Mouse (Mus musculus) CH12.LX (cell line): Measurements from ENCODE around the gene Rgs12. TPM values are rescaled to one million over a fixed set of nuclear protein-coding genes. Genes with fewer than 3 reads are reported as not detected.

Experiments used
- DNase-seq: peaks from one replicate; pipeline ENCODE4 v3.0.0-alpha.2; 2013; ENCODE audit errors: extremely low read depth
- H3K27ac ChIP-seq: 2 replicates; pipeline ENCODE4 v1.5.1; 2012; ENCODE audit warnings: low read depth, mild to moderate bottlenecking, control low read depth, moderate library complexity; ENCODE audit not compliant: insufficient read depth
- H3K27me3 ChIP-seq: replicated peaks from 2 replicates; pipeline ENCODE3; 2012; ENCODE audit warnings: inconsistent platforms
- H3K36me3 ChIP-seq, 2 experiments: replicated peaks in 1 of 2; 2 replicates each; pipeline versions ENCODE3 to v1.6.1; 2012; ENCODE audit warnings: inconsistent platforms in 1 of 2, low read length in 1 of 2, mild to moderate bottlenecking in 1 of 2, mixed read lengths in 1 of 2, moderate library complexity in 1 of 2; ENCODE audit not compliant: control insufficient read depth in 1 of 2, insufficient read depth in 1 of 2
- H3K4me1 ChIP-seq, 2 experiments: 2 replicates each; pipeline ENCODE4 v1.6.1; 2012; ENCODE audit warnings: inconsistent platforms in 1 of 2, moderate library complexity in 1 of 2; ENCODE audit not compliant: insufficient read depth in 2 of 2, control insufficient read depth in 1 of 2
- H3K4me2 ChIP-seq: 2 replicates; pipeline ENCODE4 v1.6.1; 2012; ENCODE audit warnings: low read depth, mild to moderate bottlenecking, control low read depth; ENCODE audit not compliant: poor library complexity, insufficient read depth, severe bottlenecking
- H3K4me3 ChIP-seq, 3 experiments: fragments of 150-350 bp in 1 of 3; sonication (generic) in 1 of 3; replicated peaks in 1 of 3; 2 replicates each; pipeline versions ENCODE3 to v1.5.1; 2011 to 2012; ENCODE audit warnings: low read depth in 2 of 3, low read length in 2 of 3, mild to moderate bottlenecking in 2 of 3, moderate library complexity in 2 of 3, control low read depth in 1 of 3, improper control_type of control experiment in 1 of 3, inconsistent platforms in 1 of 3, mixed read lengths in 1 of 3; ENCODE audit not compliant: poor library complexity in 1 of 3
- H3K79me2 ChIP-seq: replicated peaks from 2 replicates; pipeline ENCODE4 v1.6.1; 2012; ENCODE audit warnings: mild to moderate bottlenecking, moderate library complexity; ENCODE audit not compliant: control insufficient read depth, poor library complexity, insufficient read depth, severe bottlenecking; ENCODE audit errors: extremely low read depth
- H3K9ac ChIP-seq: 2 replicates; pipeline ENCODE4 v1.6.1; 2012; ENCODE audit warnings: low read depth, mild to moderate bottlenecking, control low read depth, moderate library complexity; ENCODE audit not compliant: insufficient read depth
- H3K9me3 ChIP-seq: replicated peaks from 2 replicates; pipeline ENCODE3; 2012; ENCODE audit warnings: low read length, inconsistent platforms, mixed read lengths
- BHLHE40 ChIP-seq: IDR thresholded peaks from 2 replicates; pipeline ENCODE4 v1.6.1; 2011; ENCODE audit warnings: mild to moderate bottlenecking, low read depth, low read length, improper control_type of control experiment
- CHD1 ChIP-seq: IDR thresholded peaks from 2 replicates; pipeline ENCODE4 v1.6.1; 2012; ENCODE audit warnings: low read depth, low read length, improper control_type of control experiment, inconsistent platforms
- CHD2 ChIP-seq: IDR thresholded peaks from 2 replicates; pipeline ENCODE4 v1.6.1; 2011; ENCODE audit warnings: low read length, improper control_type of control experiment
- CTCF ChIP-seq, 2 experiments: IDR thresholded peaks in 1 of 2; conservative IDR thresholded peaks in 1 of 2; 2 replicates each; pipeline ENCODE4 v1.5.1; 2011 to 2012; ENCODE audit warnings: low read depth in 2 of 2, low read length in 2 of 2, improper control_type of control experiment in 1 of 2, inconsistent platforms in 1 of 2, mild to moderate bottlenecking in 1 of 2, moderate library complexity in 1 of 2
- ELF1 ChIP-seq: IDR thresholded peaks from 2 replicates; pipeline ENCODE4 v1.6.1; 2014; ENCODE audit warnings: low read depth, mild to moderate bottlenecking, inconsistent platforms, low read length, improper control_type of control experiment
- EP300 ChIP-seq: IDR thresholded peaks from 2 replicates; pipeline ENCODE4 v1.6.1; 2011; ENCODE audit warnings: low read length, improper control_type of control experiment
- HCFC1 ChIP-seq: IDR thresholded peaks from 2 replicates; pipeline ENCODE4 v1.6.1; 2012; ENCODE audit warnings: low read depth, mild to moderate bottlenecking, inconsistent platforms, low read length, improper control_type of control experiment
- IRF4 ChIP-seq: IDR thresholded peaks from 2 replicates; pipeline ENCODE4 v1.6.1; 2014; ENCODE audit warnings: low read depth, mild to moderate bottlenecking, inconsistent platforms, low read length, improper control_type of control experiment
- JUN ChIP-seq: IDR thresholded peaks from 2 replicates; pipeline ENCODE4 v1.6.1; 2011; ENCODE audit warnings: low read depth, mild to moderate bottlenecking, low read length, improper control_type of control experiment, moderate library complexity; ENCODE audit not compliant: insufficient read depth
- JUND ChIP-seq: conservative IDR thresholded peaks from 2 replicates; pipeline ENCODE4 v1.6.1; 2011; ENCODE audit warnings: low read depth, low read length, improper control_type of control experiment
- KAT2A ChIP-seq: IDR thresholded peaks from 2 replicates; pipeline ENCODE4 v1.6.1; 2012; ENCODE audit warnings: low read length, improper control_type of control experiment, inconsistent platforms; ENCODE audit not compliant: insufficient replicate concordance
- MAFK ChIP-seq: IDR thresholded peaks from 2 replicates; pipeline ENCODE4 v1.6.1; 2011; ENCODE audit warnings: low read length, improper control_type of control experiment; ENCODE audit not compliant: insufficient replicate concordance
- MAX ChIP-seq: IDR thresholded peaks from 2 replicates; pipeline ENCODE4 v1.6.1; 2011; ENCODE audit warnings: low read length, improper control_type of control experiment
- MAZ ChIP-seq: IDR thresholded peaks from 2 replicates; pipeline ENCODE4 v1.6.1; 2012; ENCODE audit warnings: low read depth, mild to moderate bottlenecking, inconsistent platforms, low read length, improper control_type of control experiment, moderate library complexity
- MEF2A ChIP-seq: IDR thresholded peaks from 2 replicates; pipeline ENCODE4 v1.6.1; 2014; ENCODE audit warnings: low read depth, mild to moderate bottlenecking, inconsistent platforms, low read length, improper control_type of control experiment, borderline replicate concordance
- MXI1 ChIP-seq: IDR thresholded peaks from 2 replicates; pipeline ENCODE4 v1.6.1; 2011; ENCODE audit warnings: mild to moderate bottlenecking, low read depth, low read length, improper control_type of control experiment
- MYC ChIP-seq: IDR thresholded peaks from 2 replicates; pipeline ENCODE4 v1.6.1; 2011; ENCODE audit warnings: low read depth, mild to moderate bottlenecking, improper control_type of control experiment, low read length
- NRF1 ChIP-seq: IDR thresholded peaks from 2 replicates; pipeline ENCODE4 v1.6.1; 2014; ENCODE audit warnings: low read depth, mild to moderate bottlenecking, inconsistent platforms, low read length, improper control_type of control experiment, moderate library complexity
- PAX5 ChIP-seq: IDR thresholded peaks from 2 replicates; pipeline ENCODE4 v1.6.1; 2012; ENCODE audit warnings: low read length, inconsistent platforms, mixed read lengths
- POLR2A ChIP-seq: IDR thresholded peaks from 2 replicates; pipeline ENCODE4 v1.6.1; 2011; ENCODE audit warnings: low read depth, mild to moderate bottlenecking, improper control_type of control experiment, low read length
- POLR2AphosphoS2 ChIP-seq: IDR thresholded peaks from 2 replicates; pipeline ENCODE4 v1.6.1; 2011; ENCODE audit warnings: low read depth, low read length, improper control_type of control experiment
- RAD21 ChIP-seq: IDR thresholded peaks from 2 replicates; pipeline ENCODE4 v1.6.1; 2011; ENCODE audit warnings: low read depth, mild to moderate bottlenecking, low read length, improper control_type of control experiment, moderate library complexity
- RCOR1 ChIP-seq: conservative IDR thresholded peaks from 2 replicates; pipeline ENCODE4 v1.6.1; 2012; ENCODE audit warnings: low read depth, mild to moderate bottlenecking, inconsistent platforms, low read length, improper control_type of control experiment
- SIN3A ChIP-seq: IDR thresholded peaks from 2 replicates; pipeline ENCODE4 v1.6.1; 2012; ENCODE audit warnings: low read length, improper control_type of control experiment, inconsistent platforms
- SMC3 ChIP-seq: IDR thresholded peaks from 2 replicates; pipeline ENCODE4 v1.6.1; 2011; ENCODE audit warnings: low read depth, low read length, improper control_type of control experiment
- TBP ChIP-seq: conservative IDR thresholded peaks from 2 replicates; pipeline ENCODE4 v1.6.1; 2011; ENCODE audit warnings: low read depth, low read length, improper control_type of control experiment
- TCF12 ChIP-seq: IDR thresholded peaks from 2 replicates; pipeline ENCODE4 v1.6.1; 2014; ENCODE audit warnings: low read depth, mild to moderate bottlenecking, inconsistent platforms, low read length, improper control_type of control experiment
- UBTF ChIP-seq: IDR thresholded peaks from 2 replicates; pipeline ENCODE4 v1.6.1; 2012; ENCODE audit warnings: low read depth, mild to moderate bottlenecking, inconsistent platforms, low read length, improper control_type of control experiment, moderate library complexity
- USF1 ChIP-seq: IDR thresholded peaks from 2 replicates; pipeline ENCODE4 v1.6.1; 2014; ENCODE audit warnings: low read depth, mild to moderate bottlenecking, inconsistent platforms, low read length, improper control_type of control experiment
- USF2 ChIP-seq: conservative IDR thresholded peaks from 2 replicates; pipeline ENCODE4 v1.6.1; 2011; ENCODE audit warnings: low read depth, low read length, improper control_type of control experiment
- ZC3H11A ChIP-seq: IDR thresholded peaks from 2 replicates; pipeline ENCODE4 v1.6.1; 2012; ENCODE audit warnings: low read depth, mild to moderate bottlenecking, inconsistent platforms, low read length, improper control_type of control experiment
- ZKSCAN1 ChIP-seq: IDR thresholded peaks from 2 replicates; pipeline ENCODE4 v1.6.1; 2012; ENCODE audit warnings: low read depth, inconsistent platforms, low read length, improper control_type of control experiment, borderline replicate concordance
- ZMIZ1 ChIP-seq: IDR thresholded peaks from 2 replicates; pipeline ENCODE4 v1.6.1; 2012; ENCODE audit warnings: low read depth, mild to moderate bottlenecking, inconsistent platforms, low read length, improper control_type of control experiment
- ZNF384 ChIP-seq: IDR thresholded peaks from 2 replicates; pipeline ENCODE4 v1.6.1; 2012; ENCODE audit warnings: low read depth, low read length, improper control_type of control experiment, inconsistent platforms
- dilution Hi-C: fragments of 300-500 bp; cut with MboI; formaldehyde crosslinking; loops from 2 replicates; pipeline ENCODE4 v1.14.3; 2020; ENCODE audit warnings: low sequenced_read_pairs; ENCODE audit not compliant: extremely low pct_unique_long_range_greater_than_20kb, extremely low pct_ligation_motif_present
- in situ Hi-C: fragments of 300-500 bp; cut with MboI; formaldehyde crosslinking; loops from 3 replicates; pipeline ENCODE4 v1.14.3; 2019; ENCODE audit warnings: low sequenced_read_pairs, low pct_ligation_motif_present, low pct_unique_long_range_greater_than_20kb, mixed read lengths
- polyA plus RNA-seq: library from polyadenylated mRNA; unstranded; fragments of >175 nt; gene quantifications from 2 replicates; pipeline ENCODE4 v1.2.1, GENCODE M21; 2012; ENCODE audit warnings: low read depth; ENCODE audit not compliant: insufficient read length
- total RNA-seq, 2 experiments: library from RNA; depleted of rRNA; stranded (reverse); fragments of 300-350 nt in 1 of 2; fragments of >200 nt in 1 of 2; gene quantifications; 2 replicates each; pipeline ENCODE4 v1.2.3; 2012 to 2014

The Rgs12 gene
- total and polyA plus RNA-seq, 3 experiments, result 6.8 to 9.8 (median 8.1) TPM

- no peak overlapping the region for H3K4me2 ChIP-seq
- no peak for TF ChIP-seq CTCF (conservative IDR thresholded peaks at IDR 0.05 in 1 of 2, IDR thresholded peaks at IDR 0.05 in 1 of 2; ENCODE audit: low read depth in 2 of 2, low read length in 2 of 2)
- no peak for TF ChIP-seq EP300
- in situ Hi-C loops, result loop anchor here (5.0 kb wide), 1 partner anchor 47 kb away; no protein-coding TSS in a partner anchor
- dilution Hi-C loops, result no loop called here
- H3K27ac ChIP-seq, result no peak overlapping the region
- H3K79me2 ChIP-seq, result no peaks in the 10 kb centered on the region
- peaks cover 8% of the 10 kb centered on the region for H3K27me3 ChIP-seq
- H3K4me1 ChIP-seq, result no peaks in the 10 kb centered on the region; a peak in 2 of 4 replicates
- no peaks in the 10 kb centered on the region for H3K36me3 ChIP-seq
- H3K4me3 ChIP-seq, result no peak overlapping the region
- H3K9ac ChIP-seq, result no peak overlapping the region
- no peaks in the 10 kb centered on the region for H3K9me3 ChIP-seq
- no peak for DNase-seq
Observed at GRCm38 (mm10) chr5:34984933-34985332, 35.7 kb downstream of the Rgs12 start.

GRCm38 (mm10) chr5:34985867-34986266, 36.6 kb downstream of the Rgs12 start:
- H3K4me1 ChIP-seq, result no peaks in the 10 kb centered on the region; a peak in 2 of 4 replicates
- DNase-seq, result peak; percentile 74
- H3K9ac ChIP-seq, result no peak overlapping the region
- no peak overlapping the region for H3K4me2 ChIP-seq
- H3K9me3 ChIP-seq, result no peaks in the 10 kb centered on the region
- in situ Hi-C loops (loop anchor here (5.0 kb wide), 1 partner anchor 46 kb away; no protein-coding TSS in a partner anchor), dilution Hi-C loops (no loop called here)
- H3K27me3 ChIP-seq, result peaks cover 8% of the 10 kb centered on the region
- H3K4me3 ChIP-seq, result no peak overlapping the region
- no peaks in the 10 kb centered on the region for H3K79me2 ChIP-seq
- no peaks in the 10 kb centered on the region for H3K36me3 ChIP-seq
- no peak overlapping the region for H3K27ac ChIP-seq
- TF ChIP-seq ZNF384 (no peak), IRF4 (no peak), SIN3A (no peak), TBP (no peak), RCOR1 (no peak), UBTF (no peak), EP300 (no peak), JUN (no peak), ZC3H11A (peak; percentile 94), JUND (no peak), USF2 (no peak), MXI1 (no peak), HCFC1 (no peak), CHD2 (no peak), TCF12 (no peak), RAD21 (peak; percentile 96), MAX (no peak), SMC3 (peak; percentile 99), CTCF (conservative IDR thresholded peaks at IDR 0.05 in 1 of 2, IDR thresholded peaks at IDR 0.05 in 1 of 2; ENCODE audit: low read depth in 2 of 2, low read length in 2 of 2) (peak; percentile 58 to 97; a peak in 3 of 4 replicates), POLR2A (no peak), ZKSCAN1 (no peak), ZMIZ1 (no peak), MEF2A (0 out of 2 replicates have a peak, but pooled peaks have one; percentile 14), PAX5 (no peak), USF1 (no peak), MYC (no peak), MAFK (no peak), NRF1 (no peak), KAT2A (no peak), MAZ (0 out of 2 replicates have a peak, but pooled peaks have one; percentile 17), BHLHE40 (no peak), ELF1 (no peak), POLR2AphosphoS2 (no peak), CHD1 (no peak)
